Mouse (Mus musculus) E14TG2a.4 (cell line): ENCODE data around the gene Inha.

ENCODE experiments used
- CTCF ChIP-seq: conservative IDR thresholded peaks from 2 replicates; pipeline ENCODE4 v1.5.1; 2014; ENCODE audit warnings: low read length
- NANOG ChIP-seq: IDR thresholded peaks from 2 replicates; pipeline ENCODE4 v1.6.1; 2014; ENCODE audit warnings: borderline replicate concordance, low read length, mixed read lengths

GRCm38 (mm10) chr1:75480735-75481134 is 26.1 kb upstream of the Inha start:
- TF ChIP-seq CTCF = no peak
- no peak for TF ChIP-seq NANOG
